Mouse (Mus musculus) brown adipose tissue, adult 24 weeks (tissue): ENCODE data around the gene Anks4b. TPM values are rescaled to one million over a fixed set of nuclear protein-coding genes. Genes with fewer than 3 reads are reported as not detected.

Experiments used
- H3K27ac ChIP-seq: fragments of 200-500 bp; replicated peaks from 2 replicates; pipeline ENCODE4 v1.5.1; 2012; ENCODE audit warnings: low read depth, mild to moderate bottlenecking, low read length
- H3K4me1 ChIP-seq: fragments of 200-500 bp; 2 replicates; pipeline ENCODE4 v1.6.1; 2012; ENCODE audit warnings: low read length, mixed read lengths; ENCODE audit not compliant: control insufficient read depth, insufficient read depth, insufficient read length
- H3K4me3 ChIP-seq: fragments of 200-500 bp; 2 replicates; pipeline ENCODE4 v1.5.1; 2012; ENCODE audit warnings: low read depth, mild to moderate bottlenecking, low read length, moderate library complexity; ENCODE audit not compliant: insufficient read depth
- polyA plus RNA-seq: library from polyadenylated mRNA; stranded (reverse); fragments of >200 nt; gene quantifications from 2 replicates; pipeline ENCODE4 v1.2.4, GENCODE M21; 2012; ENCODE audit not compliant: missing spikeins, insufficient read depth, insufficient read length

The Anks4b gene
- polyA plus RNA-seq, 1 experiment, result not detected

DNA sequence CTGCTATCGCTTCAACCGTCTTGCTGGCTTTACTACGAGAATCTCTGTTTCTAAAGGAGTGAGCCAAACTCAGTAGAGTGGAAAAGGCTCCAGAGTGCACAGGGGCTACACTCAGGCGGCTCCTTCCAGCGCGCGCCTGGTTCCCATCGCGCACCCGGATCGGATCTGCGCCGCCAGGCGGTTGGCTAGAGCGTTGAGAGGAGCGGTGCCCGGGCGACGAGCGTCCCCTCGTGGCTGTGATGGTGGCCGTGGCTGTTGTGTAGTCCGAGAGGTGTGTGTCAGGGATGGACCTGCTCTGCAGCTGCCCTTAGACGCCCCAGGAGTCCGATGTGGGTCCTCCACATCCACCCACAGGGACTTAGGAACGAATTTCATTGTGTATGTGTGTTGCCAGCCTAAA, 30.1 kb downstream of the Anks4b start, which contains the start of gene Abca14:
Abca14 (plus strand) TSS at position 173 of the 400 bp plus-strand sequence.
- Histone ChIP-seq H3K27ac (no peak within 1 kb of the TSS), H3K4me1 (peaks cover 3% of the 10 kb centered on the region; the same call in 1 of the 2 replicates), H3K4me3 (no peak within 1 kb of the TSS)

DNA sequence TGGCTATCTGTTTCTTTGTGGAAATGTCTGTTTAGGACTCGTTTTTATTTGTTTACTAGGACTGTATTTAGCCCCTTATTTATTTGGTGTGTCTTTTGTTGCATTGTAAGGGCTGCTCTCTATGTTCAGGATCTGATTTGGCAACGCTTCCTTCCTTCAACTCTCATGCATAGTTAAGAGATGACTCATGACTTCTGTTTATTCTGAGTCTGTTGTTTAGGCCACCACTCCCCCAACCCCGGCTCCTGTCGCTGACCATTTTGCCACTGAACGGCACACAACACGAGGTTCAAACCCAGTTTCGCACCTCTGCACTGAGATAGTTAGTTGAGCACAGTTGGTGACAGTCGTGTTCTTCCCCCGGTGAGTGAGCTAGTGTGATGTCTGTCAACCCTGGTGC, 32.3 kb downstream of the Anks4b start:
- Histone ChIP-seq H3K4me1 (peaks cover 3% of the 10 kb centered on the region; the same call in 1 of the 2 replicates), H3K27ac (no peak overlapping the region), H3K4me3 (no peak overlapping the region)

DNA sequence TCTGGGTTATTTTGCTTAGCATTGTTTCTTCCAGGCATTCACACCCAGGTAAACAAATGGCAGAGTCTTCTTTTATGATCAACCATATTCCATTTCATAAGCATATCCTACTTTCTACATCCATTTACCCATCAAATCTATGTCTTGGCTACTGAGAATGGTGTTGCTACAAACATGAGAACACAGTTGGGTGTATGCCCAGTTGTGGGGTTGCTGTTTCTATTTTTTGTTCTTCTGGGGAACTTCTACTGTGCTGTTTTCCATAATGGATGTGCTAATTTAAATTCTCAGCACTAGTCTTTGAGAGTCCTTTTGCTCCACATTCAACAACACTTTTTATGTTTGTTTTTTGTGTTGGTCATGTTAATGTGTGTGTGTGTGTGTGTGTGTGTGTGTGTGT, 54.9 kb downstream of the Anks4b start:
- H3K4me3 ChIP-seq, result no peak overlapping the region
- H3K27ac ChIP-seq, result no peak overlapping the region
- no peaks in the 10 kb centered on the region for H3K4me1 ChIP-seq

Other genes with a start within 250 kb of the Anks4b start
- 0.48 TPM in 1 of 2 replicates, not detected in the other for gene Dnah3, start 78.6 kb upstream of the Anks4b start, polyA plus RNA-seq
- 10.7 and 14.6 TPM in 2 replicates for gene Tmem159, start 71.5 kb upstream of the Anks4b start, polyA plus RNA-seq
- gene Zp2, start 28.6 kb upstream of the Anks4b start, polyA plus RNA-seq, result not detected in 2 replicates
- gene Crym, start 28.3 kb downstream of the Anks4b start, polyA plus RNA-seq, result not detected in 2 replicates
- not detected in 2 replicates for gene Abca14, start 30.1 kb downstream of the Anks4b start, polyA plus RNA-seq
- not detected in 2 replicates for gene Abca15, start 154.8 kb downstream of the Anks4b start, polyA plus RNA-seq
- gene Abca16, start 235.8 kb downstream of the Anks4b start, polyA plus RNA-seq, result not detected in 2 replicates